Mouse (Mus musculus): ENCODE measurements around the gene Inpp5d.
A peak's percentile ranks its signal among the peaks of the same experiment; 100 is the strongest.

Inpp5d gene

GRCm38 (mm10) chr1:87709661-87710270, 89.7 kb downstream of the Inpp5d start:
- no peak for DNase-seq

GRCm38 (mm10) chr1:87711938-87712613, 92.0 kb downstream of the Inpp5d start:
- no peak for DNase-seq

- DNase-seq = no peak
Measured at GRCm38 (mm10) chr1:87712614-87712971, 92.5 kb downstream of the Inpp5d start.

GRCm38 (mm10) chr1:87721382-87721781, 101.3 kb downstream of the Inpp5d start:
- DNase-seq = peak; percentile 66 to 74

GRCm38 (mm10) chr1:87722081-87722480, 102.0 kb downstream of the Inpp5d start:
- DNase-seq = no peak

- DNase-seq = no peak
Measured at GRCm38 (mm10) chr1:87723351-87723750, 103.2 kb downstream of the Inpp5d start.

GRCm38 (mm10) chr1:87729070-87729469, 109.0 kb downstream of the Inpp5d start:
- no peak for DNase-seq

- DNase-seq = no peak
Measured at GRCm38 (mm10) chr1:87729850-87730249, 109.7 kb downstream of the Inpp5d start.

- DNase-seq = no peak
Measured at GRCm38 (mm10) chr1:87730271-87730670, 110.2 kb downstream of the Inpp5d start.

- no peak for DNase-seq
Measured at GRCm38 (mm10) chr1:87733212-87733611, 113.1 kb downstream of the Inpp5d start.

GRCm38 (mm10) chr1:87734153-87734552, 114.0 kb downstream of the Inpp5d start:
- no peak for DNase-seq

- DNase-seq = no peak
Measured at GRCm38 (mm10) chr1:87740584-87741290, 120.6 kb downstream of the Inpp5d start.

GRCm38 (mm10) chr1:87749360-87749973, 129.4 kb downstream of the Inpp5d start:
- DNase-seq = no peak

- DNase-seq = peak; percentile 94 to 96
Measured at GRCm38 (mm10) chr1:87755641-87756470, 135.7 kb downstream of the Inpp5d start, which contains the start of gene Atg16l1. Atg16l1 (plus strand) TSS chr1:87755870.

GRCm38 (mm10) chr1:87763821-87764220, 143.7 kb downstream of the Inpp5d start:
- DNase-seq = no peak

- DNase-seq = no peak
Measured at GRCm38 (mm10) chr1:87765741-87766140, 145.6 kb downstream of the Inpp5d start.

- peak; percentile 24 to 25 for DNase-seq
Measured at GRCm38 (mm10) chr1:87766233-87766632, 146.1 kb downstream of the Inpp5d start.

GRCm38 (mm10) chr1:87769263-87769662, 149.2 kb downstream of the Inpp5d start:
- DNase-seq = no peak
